Mouse (Mus musculus) layer of hippocampus, adult 11-12 months (tissue): ENCODE measurements at regions not wholly inside any gene's neighbourhood (a gene's known extent, or its start where the extent isn't known, plus 50 kb on each side); places are given as distances from the start of the nearest gene placed in this dataset.
A peak's percentile ranks its signal among the peaks of the same experiment; 100 is the strongest.
"Not testable (repeated sequence)": the region's sequence is repeated elsewhere in the genome, so short reads cannot be mapped to it uniquely, and the experiment has no call there.

Experiments used
- DNase-seq: peaks from one replicate; pipeline ENCODE4 v3.0.0; 2022; ENCODE audit warnings: low spot score

DNA sequence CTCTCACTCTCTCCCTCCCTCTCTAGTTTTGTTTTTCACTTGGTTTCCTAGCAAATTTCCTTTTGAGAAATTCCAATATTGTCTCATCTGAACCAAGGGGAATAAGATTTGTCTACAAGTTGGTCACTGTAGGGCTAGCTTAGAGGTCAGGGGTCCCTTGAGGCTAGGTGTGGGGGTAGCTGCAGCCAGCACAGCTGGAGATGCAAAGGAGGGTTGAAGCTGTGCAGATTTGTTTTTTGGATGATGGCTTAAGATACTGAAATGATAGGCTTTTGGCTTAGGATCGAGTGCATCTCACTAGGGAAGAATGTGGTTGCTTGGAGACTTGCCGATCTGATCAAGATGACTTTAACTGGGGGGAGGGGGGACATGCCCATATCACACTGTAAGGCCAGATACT, 88.3 kb upstream of the Tmem28 start:
- no peak for DNase-seq

- peak; percentile 24 for DNase-seq
Measured at GRCm38 (mm10) chrX:99725101-99725500, 95.7 kb upstream of the Tmem28 start.

GRCm38 (mm10) chrX:99695366-99695765, 125.5 kb upstream of the Tmem28 start:
- no peak for DNase-seq

GRCm38 (mm10) chrX:99690971-99691370, 129.8 kb upstream of the Tmem28 start:
- no peak for DNase-seq

DNA sequence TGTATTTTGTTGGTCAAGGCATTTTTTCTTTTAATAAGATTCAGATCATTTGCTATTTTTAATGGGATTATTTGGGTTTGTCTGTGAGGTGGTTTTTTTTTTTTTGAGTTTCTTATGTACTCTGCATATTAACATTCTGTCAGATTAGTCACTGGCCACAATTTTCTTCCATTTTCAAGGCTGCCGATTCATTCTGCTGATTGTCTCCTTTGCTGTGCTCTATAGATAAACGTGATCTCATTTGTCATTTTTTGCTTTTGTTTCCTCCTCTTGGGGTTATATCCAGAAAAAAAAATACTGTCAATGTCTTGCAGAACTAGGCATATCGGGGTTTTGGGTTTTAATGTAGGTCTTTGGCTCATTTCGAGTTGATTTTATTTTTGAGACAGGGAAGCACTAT, 131.1 kb upstream of the Tmem28 start:
- DNase-seq, result no peak

- not testable (repeated sequence) for DNase-seq
Measured at GRCm38 (mm10) chrX:99682491-99682890, 138.3 kb upstream of the Tmem28 start.

- DNase-seq, result no peak
Measured at GRCm38 (mm10) chrX:99667596-99667995, 153.2 kb upstream of the Tmem28 start.

- no peak for DNase-seq
Measured at GRCm38 (mm10) chrX:99662566-99662965, 158.3 kb upstream of the Tmem28 start.

DNA sequence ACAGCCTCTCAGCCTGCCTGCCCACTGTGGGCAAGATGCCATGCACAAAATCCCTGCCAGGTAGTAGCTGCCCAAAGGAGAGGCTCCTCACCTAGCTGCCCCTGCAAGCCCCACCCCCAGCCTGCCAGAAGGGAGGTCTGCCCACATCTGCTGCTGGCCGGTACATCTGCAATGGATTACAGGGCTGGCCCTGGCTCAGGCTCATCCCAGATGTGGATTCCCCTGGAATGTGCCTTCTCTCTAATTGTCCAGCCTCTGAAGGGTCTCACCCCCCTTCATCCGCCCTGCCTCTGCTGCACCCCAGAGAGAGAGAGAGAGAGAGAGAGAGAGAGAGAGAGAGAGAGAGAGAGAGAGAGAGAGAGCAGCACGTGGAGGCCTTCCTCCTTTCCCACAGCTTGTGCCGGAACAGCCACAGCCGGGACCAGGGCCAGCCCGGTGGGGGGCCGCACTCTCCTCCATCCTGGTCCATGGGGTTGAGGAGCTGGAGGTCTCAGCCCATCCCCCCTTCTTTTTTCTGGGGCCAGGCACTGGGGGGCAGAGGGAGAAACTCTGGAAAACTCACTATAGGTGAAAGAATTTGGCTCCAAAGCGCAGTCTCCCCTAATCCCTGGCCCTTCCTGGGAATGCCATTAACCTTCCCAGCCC, 161.2 kb upstream of the Tmem28 start:
- DNase-seq, result no peak

- peak; percentile 30 for DNase-seq
Measured at GRCm38 (mm10) chrX:99657790-99658451, 162.9 kb upstream of the Tmem28 start.

- DNase-seq, result no peak
Measured at GRCm38 (mm10) chrX:99656988-99657387, 163.8 kb upstream of the Tmem28 start.

GRCm38 (mm10) chrX:99632211-99632775, 161.2 kb upstream of the Pja1 start:
- no peak for DNase-seq

DNA sequence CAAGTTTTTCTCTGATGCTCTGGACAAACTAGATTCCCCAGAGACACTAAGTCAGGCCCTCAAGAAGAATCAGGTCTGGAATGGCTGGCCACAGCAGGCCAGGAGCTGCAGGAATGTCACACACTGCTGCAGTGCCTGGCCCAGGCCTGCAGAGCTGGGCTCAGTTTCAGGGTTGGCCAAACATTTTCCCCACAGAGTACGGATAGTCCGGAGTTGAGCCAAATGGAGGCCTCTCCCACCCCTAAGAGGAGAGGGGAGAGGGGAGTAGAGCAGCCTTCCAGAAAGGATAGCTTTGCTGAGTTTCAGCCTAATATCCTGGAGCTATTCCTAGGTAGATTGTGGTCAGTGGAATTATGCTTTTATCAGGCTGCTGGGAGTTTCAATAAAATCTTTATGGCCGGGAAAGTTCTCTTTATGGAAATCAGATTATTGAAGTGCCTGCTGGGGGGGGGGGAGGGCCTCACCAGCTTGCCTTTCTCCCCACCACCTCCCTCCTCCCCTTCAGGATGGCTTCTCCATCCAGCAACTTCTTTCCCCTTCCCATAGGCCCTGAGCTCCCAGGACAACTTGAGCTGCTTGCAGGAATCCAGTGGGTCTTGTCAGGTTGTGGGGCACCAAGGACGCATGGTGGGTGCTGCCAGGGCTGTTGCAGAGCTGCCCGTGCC, 153.6 kb upstream of the Pja1 start:
- no peak for DNase-seq

DNA sequence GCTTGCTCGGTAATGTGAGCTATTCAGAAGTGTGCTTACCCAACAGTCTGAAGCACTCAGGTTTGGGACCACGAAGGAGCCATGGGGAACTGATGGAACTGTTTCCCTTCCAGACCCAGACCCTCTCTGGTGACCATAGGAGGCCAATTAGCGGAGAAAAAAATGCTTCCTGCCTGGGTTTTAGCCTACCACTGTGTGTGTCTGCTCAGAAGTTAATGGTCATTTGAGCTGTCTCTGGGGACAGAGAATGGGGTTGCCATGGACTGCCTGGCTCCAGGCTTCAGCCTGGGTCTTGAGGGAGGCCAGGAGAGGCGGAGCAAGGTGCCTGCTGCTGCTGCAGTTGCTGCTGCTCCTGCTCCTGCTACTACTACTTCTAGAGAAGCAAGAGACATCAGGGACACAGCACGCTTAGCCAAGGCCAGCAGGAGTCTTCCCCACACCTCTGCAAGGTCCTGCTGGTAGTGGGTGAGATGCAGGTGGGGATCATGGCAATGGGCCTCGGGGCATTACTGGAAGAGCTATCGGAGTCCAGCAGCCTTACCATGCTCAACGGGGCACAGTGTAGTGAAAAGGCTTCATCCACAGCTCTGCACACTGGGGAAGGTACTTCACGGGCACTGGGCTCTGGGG, 141.2 kb upstream of the Pja1 start:
- no peak for DNase-seq

GRCm38 (mm10) chrX:99610096-99610495, 139.0 kb upstream of the Pja1 start:
- no peak for DNase-seq

DNA sequence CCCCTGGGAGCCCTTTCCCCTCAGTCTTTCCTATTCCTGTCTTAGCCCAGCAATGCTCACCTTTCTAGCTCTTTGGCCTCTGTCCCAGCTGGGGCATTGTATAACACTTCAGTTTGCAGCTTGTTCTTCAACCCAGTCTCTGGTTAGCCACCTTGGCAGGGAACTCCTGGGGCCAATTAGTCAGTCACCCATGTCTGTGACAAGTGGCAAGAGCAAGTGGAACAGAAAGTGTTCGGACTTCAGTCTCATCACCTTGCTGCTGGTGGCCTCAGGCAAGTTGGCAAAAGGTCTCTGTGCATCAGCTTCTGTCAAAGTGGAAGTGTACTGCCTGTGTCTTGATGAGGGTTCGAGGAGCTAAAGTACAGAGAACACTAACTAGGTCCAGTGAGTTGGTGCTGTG, 138.5 kb upstream of the Pja1 start:
- no peak for DNase-seq

- DNase-seq, result no peak
Measured at GRCm38 (mm10) chrX:99608284-99608692, 137.2 kb upstream of the Pja1 start.

- no peak for DNase-seq
Measured at GRCm38 (mm10) chrX:99605084-99605824, 134.2 kb upstream of the Pja1 start.

- DNase-seq, result no peak
Measured at GRCm38 (mm10) chrX:99603714-99604113, 132.6 kb upstream of the Pja1 start.

DNA sequence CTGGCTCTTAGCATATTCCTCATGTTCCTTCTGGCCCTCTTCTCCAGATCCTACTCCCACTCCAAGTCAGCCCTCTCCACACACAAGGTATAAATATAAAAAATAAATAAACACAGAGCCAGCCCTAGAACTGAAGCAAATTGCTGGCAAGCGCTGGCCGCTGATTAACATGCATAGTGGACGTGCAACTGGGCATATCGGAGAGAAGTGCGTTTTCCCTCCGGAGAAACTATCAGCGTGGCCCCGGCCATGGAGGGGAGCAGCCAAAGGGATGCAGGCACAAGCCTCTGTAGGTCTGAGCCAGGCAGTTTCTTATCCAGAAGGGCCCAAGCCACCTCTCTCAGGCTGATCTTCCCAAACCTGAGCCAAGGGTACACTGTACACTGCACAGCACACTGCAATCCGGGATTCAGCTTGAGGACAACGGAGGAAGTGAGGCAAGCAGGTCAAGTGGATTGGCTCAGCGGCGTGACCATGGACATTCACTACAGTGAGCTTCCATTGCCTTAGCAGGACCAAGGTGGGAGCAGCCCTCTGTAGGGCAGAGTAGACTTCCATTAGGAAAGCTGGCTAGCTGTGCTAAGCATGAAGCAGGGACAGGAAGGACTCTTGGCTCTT, 131.3 kb upstream of the Pja1 start:
- DNase-seq, result no peak

DNA sequence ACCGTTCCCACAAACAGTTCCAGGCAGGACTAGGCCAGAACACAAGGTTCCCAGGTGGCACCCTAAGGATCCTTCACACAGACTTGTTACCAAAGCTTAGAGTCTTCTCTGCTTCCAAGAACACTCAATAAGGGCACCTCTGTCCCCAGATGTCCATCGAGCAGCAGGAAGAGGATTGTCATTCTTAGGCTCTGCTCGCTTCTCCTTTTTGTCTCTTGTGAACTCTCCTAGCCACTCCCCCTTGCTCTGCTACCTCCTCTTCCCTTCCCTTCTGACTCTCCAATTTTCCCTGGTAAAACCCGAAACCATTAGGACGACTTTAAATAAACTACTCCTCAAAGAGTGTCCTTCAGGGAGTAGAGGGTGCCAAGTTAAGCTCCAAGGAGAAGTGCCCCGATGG, 124.4 kb upstream of the Pja1 start:
- no peak for DNase-seq
